Mouse (Mus musculus): ENCODE data around the gene Zdhhc19.

Gene Zdhhc19

GRCm38 (mm10) chr16:32610460-32611255, 114.6 kb downstream of the Zdhhc19 start:
- DNase-seq (ENCODE audit: low spot score), result peak; percentile 50
